Mouse (Mus musculus): Measurements from ENCODE around the gene Cenpx. TPM values are rescaled to one million over a fixed set of nuclear protein-coding genes. Genes with fewer than 3 reads are reported as not detected.

Gene Cenpx
- 2.4 TPM for polyA plus RNA-seq (2014; fragmentation: Illumina TruSeq; extraction: RNeasy Lipid Tissue Mini Kit (QIAGEN cat#74804); ENCODE audit: low read depth, low replicate concordance)

GRCm38 (mm10) chr11:120713580-120714518 is at the start of gene Cenpx, which contains the start of gene Lrrc45:
Cenpx (minus strand) TSS chr11:120713738.
Lrrc45 (plus strand) TSS chr11:120713925.

GRCm38 (mm10) chr11:120762672-120763041 is 49.1 kb upstream of the Cenpx start, which contains the start of gene Hmga1b:
Hmga1b (plus strand) TSS chr11:120762794.

GRCm38 (mm10) chr11:120731858-120732680 is 18.5 kb upstream of the Cenpx start, which contains the start of gene Cbr2:
Cbr2 (minus strand) TSS chr11:120732114.

GRCm38 (mm10) chr11:120727169-120727527 is 13.6 kb upstream of the Cenpx start, which contains the start of gene Dcxr:
Dcxr (minus strand) TSS chr11:120727281.

GRCm38 (mm10) chr11:120721124-120722066 is 7.9 kb upstream of the Cenpx start, which contains the start of gene Rac3:
Rac3 (plus strand) TSS chr11:120721470.

GRCm38 (mm10) chr11:120672687-120673593 is 40.6 kb downstream of the Cenpx start, which contains the start of gene Aspscr1:
Aspscr1 (plus strand) TSS chr11:120672973.

GRCm38 (mm10) chr11:120661076-120661460 is 52.5 kb downstream of the Cenpx start, which contains the start of gene Notum:
Notum (minus strand) TSS chr11:120661175.

Other genes with a start within 250 kb of the Cenpx start
- gene Arl16, start 246.1 kb downstream of the Cenpx start, polyA plus RNA-seq (2014; fragmentation: Illumina TruSeq; extraction: RNeasy Lipid Tissue Mini Kit (QIAGEN cat#74804); ENCODE audit: low read depth, low replicate concordance), result 10.9 TPM
- gene Mrpl12, start 229.1 kb downstream of the Cenpx start, polyA plus RNA-seq (2014; fragmentation: Illumina TruSeq; extraction: RNeasy Lipid Tissue Mini Kit (QIAGEN cat#74804); ENCODE audit: low read depth, low replicate concordance), result 3.0 TPM
- gene Slc25a10, start 221.9 kb downstream of the Cenpx start, polyA plus RNA-seq (2014; fragmentation: Illumina TruSeq; extraction: RNeasy Lipid Tissue Mini Kit (QIAGEN cat#74804); ENCODE audit: low read depth, low replicate concordance), result 0.31 TPM
- not detected for gene Gcgr, start 183.0 kb downstream of the Cenpx start, polyA plus RNA-seq (2014; fragmentation: Illumina TruSeq; extraction: RNeasy Lipid Tissue Mini Kit (QIAGEN cat#74804); ENCODE audit: low read depth, low replicate concordance)
- 3.2 TPM for gene Mcrip1, start 164.0 kb downstream of the Cenpx start, polyA plus RNA-seq (2014; fragmentation: Illumina TruSeq; extraction: RNeasy Lipid Tissue Mini Kit (QIAGEN cat#74804); ENCODE audit: low read depth, low replicate concordance)
- gene Ppp1r27, start 162.6 kb downstream of the Cenpx start, polyA plus RNA-seq (2014; fragmentation: Illumina TruSeq; extraction: RNeasy Lipid Tissue Mini Kit (QIAGEN cat#74804); ENCODE audit: low read depth, low replicate concordance), result 2.5 TPM
- gene P4hb, start 140.5 kb downstream of the Cenpx start, polyA plus RNA-seq (2014; fragmentation: Illumina TruSeq; extraction: RNeasy Lipid Tissue Mini Kit (QIAGEN cat#74804); ENCODE audit: low read depth, low replicate concordance), result 41.5 TPM
- gene Arhgdia, start 132.1 kb downstream of the Cenpx start, polyA plus RNA-seq (2014; fragmentation: Illumina TruSeq; extraction: RNeasy Lipid Tissue Mini Kit (QIAGEN cat#74804); ENCODE audit: low read depth, low replicate concordance), result 5.0 TPM
- 15.0 TPM for gene Alyref, start 115.4 kb downstream of the Cenpx start, polyA plus RNA-seq (2014; fragmentation: Illumina TruSeq; extraction: RNeasy Lipid Tissue Mini Kit (QIAGEN cat#74804); ENCODE audit: low read depth, low replicate concordance)
- 9.5 TPM for gene Anapc11, start 115.3 kb downstream of the Cenpx start, polyA plus RNA-seq (2014; fragmentation: Illumina TruSeq; extraction: RNeasy Lipid Tissue Mini Kit (QIAGEN cat#74804); ENCODE audit: low read depth, low replicate concordance)
- not detected for gene Npb, start 105.3 kb downstream of the Cenpx start, polyA plus RNA-seq (2014; fragmentation: Illumina TruSeq; extraction: RNeasy Lipid Tissue Mini Kit (QIAGEN cat#74804); ENCODE audit: low read depth, low replicate concordance)
- 6.7 TPM for gene Pcyt2, start 95.8 kb downstream of the Cenpx start, polyA plus RNA-seq (2014; fragmentation: Illumina TruSeq; extraction: RNeasy Lipid Tissue Mini Kit (QIAGEN cat#74804); ENCODE audit: low read depth, low replicate concordance)
- 1.2 TPM for gene Sirt7, start 88.5 kb downstream of the Cenpx start, polyA plus RNA-seq (2014; fragmentation: Illumina TruSeq; extraction: RNeasy Lipid Tissue Mini Kit (QIAGEN cat#74804); ENCODE audit: low read depth, low replicate concordance)
- 1.8 TPM for gene Mafg, start 80.1 kb downstream of the Cenpx start, polyA plus RNA-seq (2014; fragmentation: Illumina TruSeq; extraction: RNeasy Lipid Tissue Mini Kit (QIAGEN cat#74804); ENCODE audit: low read depth, low replicate concordance)
- gene Pycr1, start 70.0 kb downstream of the Cenpx start, polyA plus RNA-seq (2014; fragmentation: Illumina TruSeq; extraction: RNeasy Lipid Tissue Mini Kit (QIAGEN cat#74804); ENCODE audit: low read depth, low replicate concordance), result 0.39 TPM
- gene Myadml2, start 65.6 kb downstream of the Cenpx start, polyA plus RNA-seq (2014; fragmentation: Illumina TruSeq; extraction: RNeasy Lipid Tissue Mini Kit (QIAGEN cat#74804); ENCODE audit: low read depth, low replicate concordance), result not detected
- not detected for gene Notum, start 52.6 kb downstream of the Cenpx start, polyA plus RNA-seq (2014; fragmentation: Illumina TruSeq; extraction: RNeasy Lipid Tissue Mini Kit (QIAGEN cat#74804); ENCODE audit: low read depth, low replicate concordance)
- gene Aspscr1, start 40.8 kb downstream of the Cenpx start, polyA plus RNA-seq (2014; fragmentation: Illumina TruSeq; extraction: RNeasy Lipid Tissue Mini Kit (QIAGEN cat#74804); ENCODE audit: low read depth, low replicate concordance), result 4.5 TPM
- gene Lrrc45, start 187 bp upstream of the Cenpx start, polyA plus RNA-seq (2014; fragmentation: Illumina TruSeq; extraction: RNeasy Lipid Tissue Mini Kit (QIAGEN cat#74804); ENCODE audit: low read depth, low replicate concordance), result 0.18 TPM
- not detected for gene Rac3, start 7.7 kb upstream of the Cenpx start, polyA plus RNA-seq (2014; fragmentation: Illumina TruSeq; extraction: RNeasy Lipid Tissue Mini Kit (QIAGEN cat#74804); ENCODE audit: low read depth, low replicate concordance)
- not detected for gene Dcxr, start 13.5 kb upstream of the Cenpx start, polyA plus RNA-seq (2014; fragmentation: Illumina TruSeq; extraction: RNeasy Lipid Tissue Mini Kit (QIAGEN cat#74804); ENCODE audit: low read depth, low replicate concordance)
- gene Cbr2, start 18.4 kb upstream of the Cenpx start, polyA plus RNA-seq (2014; fragmentation: Illumina TruSeq; extraction: RNeasy Lipid Tissue Mini Kit (QIAGEN cat#74804); ENCODE audit: low read depth, low replicate concordance), result 0.66 TPM
- gene Hmga1b, start 49.1 kb upstream of the Cenpx start, polyA plus RNA-seq (2014; fragmentation: Illumina TruSeq; extraction: RNeasy Lipid Tissue Mini Kit (QIAGEN cat#74804); ENCODE audit: low read depth, low replicate concordance), result not detected
- gene Rfng, start 70.5 kb upstream of the Cenpx start, polyA plus RNA-seq (2014; fragmentation: Illumina TruSeq; extraction: RNeasy Lipid Tissue Mini Kit (QIAGEN cat#74804); ENCODE audit: low read depth, low replicate concordance), result 0.21 TPM
- gene Gps1, start 70.5 kb upstream of the Cenpx start, polyA plus RNA-seq (2014; fragmentation: Illumina TruSeq; extraction: RNeasy Lipid Tissue Mini Kit (QIAGEN cat#74804); ENCODE audit: low read depth, low replicate concordance), result 39.3 TPM
- 9.6 TPM for gene Dus1l, start 82.7 kb upstream of the Cenpx start, polyA plus RNA-seq (2014; fragmentation: Illumina TruSeq; extraction: RNeasy Lipid Tissue Mini Kit (QIAGEN cat#74804); ENCODE audit: low read depth, low replicate concordance)
- gene Fasn, start 110.8 kb upstream of the Cenpx start, polyA plus RNA-seq (2014; fragmentation: Illumina TruSeq; extraction: RNeasy Lipid Tissue Mini Kit (QIAGEN cat#74804); ENCODE audit: low read depth, low replicate concordance), result 0.92 TPM
- gene Ccdc57, start 219.1 kb upstream of the Cenpx start, polyA plus RNA-seq (2014; fragmentation: Illumina TruSeq; extraction: RNeasy Lipid Tissue Mini Kit (QIAGEN cat#74804); ENCODE audit: low read depth, low replicate concordance), result 8.3 TPM
- 0.07 TPM for gene Slc16a3, start 234.7 kb upstream of the Cenpx start, polyA plus RNA-seq (2014; fragmentation: Illumina TruSeq; extraction: RNeasy Lipid Tissue Mini Kit (QIAGEN cat#74804); ENCODE audit: low read depth, low replicate concordance)